Mouse (Mus musculus) midbrain, embryonic 12.5 days (tissue): ENCODE measurements around the gene Itga9. TPM values are rescaled to one million over a fixed set of nuclear protein-coding genes. Genes with fewer than 3 reads are reported as not detected.

ENCODE experiments used
- ATAC-seq: fragments of 200-750 bp; cut with Nextera tagmentation; 2 replicates; pipeline ENCODE4 v1.8.0; 2017; ENCODE audit warnings: low read depth, moderate TSS enrichment, moderate library complexity; ENCODE audit not compliant: low FRiP score
- H3K27ac ChIP-seq: fragments of 300-500 bp; sonication (generic); replicated peaks from 2 replicates; pipeline ENCODE4 v1.5.1; 2016; ENCODE audit warnings: mild to moderate bottlenecking
- H3K27me3 ChIP-seq: fragments of 300-500 bp; sonication (generic); 2 replicates; pipeline ENCODE4 v1.6.1; 2016; ENCODE audit warnings: mild to moderate bottlenecking
- H3K36me3 ChIP-seq: fragments of 300-500 bp; sonication (generic); 2 replicates; pipeline ENCODE4 v1.6.1; 2016
- H3K4me1 ChIP-seq: fragments of 300-500 bp; sonication (generic); 2 replicates; pipeline ENCODE4 v1.6.1; 2016
- H3K4me2 ChIP-seq: fragments of 300-500 bp; sonication (generic); replicated peaks from 2 replicates; pipeline ENCODE4 v1.6.1; 2016; ENCODE audit warnings: mild to moderate bottlenecking, moderate library complexity
- H3K4me3 ChIP-seq: fragments of 300-500 bp; sonication (generic); 2 replicates; pipeline ENCODE4 v1.5.1; 2016; ENCODE audit warnings: mild to moderate bottlenecking
- H3K9ac ChIP-seq: fragments of 300-500 bp; sonication (generic); replicated peaks from 2 replicates; pipeline ENCODE4 v1.6.1; 2016; ENCODE audit warnings: mild to moderate bottlenecking, moderate library complexity
- H3K9me3 ChIP-seq: fragments of 300-500 bp; sonication (generic); 2 replicates; pipeline ENCODE4 v1.6.1; 2016; ENCODE audit warnings: mild to moderate bottlenecking
- WGBS: fragments of 180-500 bp; shearing (Covaris S2); methylation state at CpG from one replicate; pipeline ENCODE4 v1.1.7; 2016; 5-methylcytosine and 5-hydroxymethylcytosine counted together
- polyA plus RNA-seq: library from polyadenylated mRNA; unstranded; fragments of >200 nt; fragmentation: Nextera tagmentation; extraction: Ambion mirVana; gene quantifications from 2 replicates; pipeline ENCODE4 v1.2.1, GENCODE M21; 2016

The Itga9 gene
- polyA plus RNA-seq, 1 experiment from 2014 or later: 10.6 TPM

GRCm38 (mm10) chr9:118721056-118721455 is 114.6 kb downstream of the Itga9 start:
- Histone ChIP-seq H3K27me3 (no peaks in the 10 kb centered on the region), H3K27ac (no peak overlapping the region), H3K4me1 (no peaks in the 10 kb centered on the region), H3K9ac (no peak overlapping the region), H3K4me3 (no peak overlapping the region), H3K4me2 (no peak overlapping the region), H3K9me3 (no peaks in the 10 kb centered on the region), H3K36me3 (no peaks in the 10 kb centered on the region)
- WGBS: 94% methylated on average over 6 of the region's 6 CpGs
- no peak for ATAC-seq

- H3K4me3 ChIP-seq: no peak overlapping the region
- H3K36me3 ChIP-seq: no peaks in the 10 kb centered on the region
- ATAC-seq: no peak
- WGBS: 91% methylated on average over 2 of the region's 2 CpGs
- H3K9me3 ChIP-seq: no peaks in the 10 kb centered on the region
- H3K4me1 ChIP-seq: no peaks in the 10 kb centered on the region
- no peak overlapping the region for H3K27ac ChIP-seq
- H3K4me2 ChIP-seq: no peak overlapping the region
- H3K27me3 ChIP-seq: no peaks in the 10 kb centered on the region
- no peak overlapping the region for H3K9ac ChIP-seq
These were observed 116.4 kb downstream of the Itga9 start for GRCm38 (mm10) chr9:118722789-118723325.

- H3K27ac ChIP-seq: no peak overlapping the region
- no peaks in the 10 kb centered on the region for H3K9me3 ChIP-seq
- no peaks in the 10 kb centered on the region for H3K27me3 ChIP-seq
- H3K4me2 ChIP-seq: no peak overlapping the region
- ATAC-seq: no peak
- H3K9ac ChIP-seq: no peak overlapping the region
- no peaks in the 10 kb centered on the region for H3K36me3 ChIP-seq
- 85% methylated on average over 9 of the region's 9 CpGs for WGBS
- H3K4me3 ChIP-seq: no peak overlapping the region
- no peaks in the 10 kb centered on the region for H3K4me1 ChIP-seq
These were observed 118.6 kb downstream of the Itga9 start for GRCm38 (mm10) chr9:118725128-118725527.

GRCm38 (mm10) chr9:118726550-118726949 is 120.1 kb downstream of the Itga9 start:
- WGBS: 100% methylated on average over 1 of the region's 4 CpGs
- no peak overlapping the region for H3K9ac ChIP-seq

GRCm38 (mm10) chr9:118728296-118728695 is 121.8 kb downstream of the Itga9 start:
- Histone ChIP-seq H3K4me1 (0 out of 2 replicates have a peak, but pooled peaks cover 3% of the 10 kb centered on the region), H3K9me3 (no peaks in the 10 kb centered on the region), H3K4me2 (no peak overlapping the region), H3K36me3 (no peaks in the 10 kb centered on the region), H3K4me3 (no peak overlapping the region), H3K27me3 (no peaks in the 10 kb centered on the region), H3K27ac (no peak overlapping the region), H3K9ac (no peak overlapping the region)
- ATAC-seq: no peak
- WGBS: 87% methylated on average over 6 of the region's 6 CpGs

More at GRCm38 (mm10) chr9:118726550-118726949, 120.1 kb downstream of the Itga9 start:
- Histone ChIP-seq H3K27me3 (no peaks in the 10 kb centered on the region), H3K4me3 (no peak overlapping the region), H3K4me1 (0 out of 2 replicates have a peak, but pooled peaks cover 3% of the 10 kb centered on the region), H3K27ac (no peak overlapping the region), H3K9me3 (no peaks in the 10 kb centered on the region), H3K36me3 (no peaks in the 10 kb centered on the region), H3K4me2 (no peak overlapping the region)
- ATAC-seq: no peak

GRCm38 (mm10) chr9:118728987-118729386 is 122.5 kb downstream of the Itga9 start:
- no peak overlapping the region for H3K27ac ChIP-seq
- WGBS: 85% methylated on average over 5 of the region's 5 CpGs
- H3K4me3 ChIP-seq: no peak overlapping the region
- no peaks in the 10 kb centered on the region for H3K27me3 ChIP-seq
- no peak overlapping the region for H3K9ac ChIP-seq
- H3K36me3 ChIP-seq: no peaks in the 10 kb centered on the region
- no peak for ATAC-seq
- H3K4me2 ChIP-seq: no peak overlapping the region
- 0 out of 2 replicates have a peak, but pooled peaks cover 3% of the 10 kb centered on the region for H3K4me1 ChIP-seq
- no peaks in the 10 kb centered on the region for H3K9me3 ChIP-seq

- 80% methylated on average over 8 of the region's 8 CpGs for WGBS
- Histone ChIP-seq H3K9ac (no peak overlapping the region), H3K4me2 (no peak overlapping the region), H3K27me3 (no peaks in the 10 kb centered on the region), H3K9me3 (no peaks in the 10 kb centered on the region), H3K4me3 (no peak overlapping the region), H3K27ac (no peak overlapping the region), H3K4me1 (0 out of 2 replicates have a peak, but pooled peaks cover 3% of the 10 kb centered on the region), H3K36me3 (no peaks in the 10 kb centered on the region)
- no peak for ATAC-seq
These were observed 123.7 kb downstream of the Itga9 start for GRCm38 (mm10) chr9:118730172-118730571.

GRCm38 (mm10) chr9:118730871-118731390 is 124.4 kb downstream of the Itga9 start:
- Histone ChIP-seq H3K4me3 (no peak overlapping the region), H3K27ac (no peak overlapping the region), H3K36me3 (no peaks in the 10 kb centered on the region), H3K9me3 (no peaks in the 10 kb centered on the region), H3K27me3 (no peaks in the 10 kb centered on the region), H3K9ac (no peak overlapping the region), H3K4me1 (0 out of 2 replicates have a peak, but pooled peaks cover 3% of the 10 kb centered on the region), H3K4me2 (no peak overlapping the region)
- WGBS: 54% methylated on average over 5 of the region's 5 CpGs
- ATAC-seq: no peak

- H3K4me2 ChIP-seq: no peak overlapping the region
- no peaks in the 10 kb centered on the region for H3K27me3 ChIP-seq
- H3K9me3 ChIP-seq: no peaks in the 10 kb centered on the region
- no peak overlapping the region for H3K4me3 ChIP-seq
- no peak overlapping the region for H3K27ac ChIP-seq
- no peaks in the 10 kb centered on the region for H3K36me3 ChIP-seq
- H3K4me1 ChIP-seq: 0 out of 2 replicates have a peak, but pooled peaks cover 3% of the 10 kb centered on the region
- 74% methylated on average over 6 of the region's 6 CpGs for WGBS
- ATAC-seq: no peak
- H3K9ac ChIP-seq: no peak overlapping the region
These were observed 125.2 kb downstream of the Itga9 start for GRCm38 (mm10) chr9:118731650-118732049.

GRCm38 (mm10) chr9:118733601-118734000 is 127.1 kb downstream of the Itga9 start:
- Histone ChIP-seq H3K4me3 (no peak overlapping the region), H3K27me3 (no peaks in the 10 kb centered on the region), H3K9me3 (no peaks in the 10 kb centered on the region), H3K4me1 (0 out of 2 replicates have a peak, but pooled peaks cover 3% of the 10 kb centered on the region), H3K27ac (no peak overlapping the region), H3K36me3 (no peaks in the 10 kb centered on the region), H3K4me2 (no peak overlapping the region), H3K9ac (no peak overlapping the region)
- no peak for ATAC-seq
- WGBS: 89% methylated on average over 3 of the region's 3 CpGs

- Histone ChIP-seq H3K9me3 (no peaks in the 10 kb centered on the region), H3K9ac (no peak overlapping the region), H3K27ac (no peak overlapping the region), H3K27me3 (no peaks in the 10 kb centered on the region), H3K4me2 (no peak overlapping the region), H3K36me3 (no peaks in the 10 kb centered on the region), H3K4me1 (no peaks in the 10 kb centered on the region), H3K4me3 (no peak overlapping the region)
- 90% methylated on average over 2 of the region's 2 CpGs for WGBS
- no peak for ATAC-seq
These were observed 130.6 kb downstream of the Itga9 start for GRCm38 (mm10) chr9:118737124-118737523.

GRCm38 (mm10) chr9:118737601-118738137 is 131.2 kb downstream of the Itga9 start:
- Histone ChIP-seq H3K27ac (no peak overlapping the region), H3K4me2 (no peak overlapping the region), H3K4me1 (no peaks in the 10 kb centered on the region), H3K9me3 (no peaks in the 10 kb centered on the region), H3K36me3 (no peaks in the 10 kb centered on the region), H3K27me3 (no peaks in the 10 kb centered on the region), H3K9ac (no peak overlapping the region), H3K4me3 (no peak overlapping the region)
- ATAC-seq: no peak
- WGBS: 72% methylated on average over 9 of the region's 9 CpGs
